Mouse (Mus musculus) bone marrow macrophage, adult 2 months (primary cell): ENCODE data around the gene G6pc.

Experiments
- CTCF ChIP-seq: IDR thresholded peaks from 2 replicates; pipeline ENCODE4 v1.5.1; 2012; ENCODE audit warnings: low read depth, mild to moderate bottlenecking, low read length, moderate library complexity
- POLR2A ChIP-seq: IDR thresholded peaks from 2 replicates; pipeline ENCODE4 v1.6.1; 2012; ENCODE audit warnings: mild to moderate bottlenecking, low read depth, low read length, borderline replicate concordance

DNA sequence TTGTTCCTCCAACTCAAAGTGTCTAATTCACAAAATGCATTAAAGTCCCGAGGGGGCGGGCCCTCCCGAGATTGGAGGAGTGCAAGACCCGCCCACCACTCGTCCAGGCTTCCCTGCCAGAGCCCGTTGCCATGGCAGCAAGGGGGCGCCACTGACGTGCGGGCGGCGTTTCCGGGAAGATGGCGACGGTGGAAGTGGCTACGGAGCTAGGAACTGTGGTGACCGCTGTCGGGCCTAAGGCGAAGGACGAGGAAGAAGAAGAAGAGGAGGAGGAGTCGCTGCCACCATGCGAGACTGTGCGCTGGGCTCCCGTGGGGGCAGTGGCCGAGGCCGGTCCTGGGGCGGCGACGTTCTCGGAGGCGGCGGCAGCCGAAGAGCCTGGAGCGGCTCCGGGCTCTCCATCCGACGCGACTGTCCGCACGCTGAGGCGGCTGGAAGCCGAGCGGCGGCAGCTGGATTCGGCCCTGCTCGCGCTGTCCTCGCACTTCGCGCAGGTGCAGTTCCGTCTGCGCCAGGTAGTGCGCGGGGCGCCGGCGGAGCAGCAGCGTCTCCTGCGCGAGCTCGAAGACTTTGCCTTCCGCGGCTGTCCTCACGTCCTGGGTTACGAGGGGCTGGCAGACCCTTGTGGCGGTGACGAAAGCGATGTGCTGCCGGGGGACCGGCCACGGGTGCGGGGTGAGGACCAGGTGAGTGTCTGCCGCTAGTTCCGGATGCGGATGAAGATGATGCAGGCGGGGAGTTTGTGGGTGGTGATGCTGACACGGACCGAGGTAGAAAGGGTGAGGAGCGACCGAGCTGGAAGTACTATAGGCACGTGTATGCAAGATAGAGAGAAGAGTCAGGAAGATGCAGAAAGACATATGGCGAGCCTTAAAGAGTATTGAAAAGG is 57.8 kb downstream of the G6pc start, which contains the start of the genes Rundc1 and Ptges3l:
- TF ChIP-seq POLR2A (no peak), CTCF (no peak)
